Mouse (Mus musculus) MEL (cell line): ENCODE data around the gene Ammecr1. TPM values are rescaled to one million over a fixed set of nuclear protein-coding genes. Genes with fewer than 3 reads are reported as not detected.

Experiments
- DNase-seq: peaks from one replicate; pipeline ENCODE4 v3.0.0; 2011; ENCODE audit warnings: low read depth, low spot score
- H3K27ac ChIP-seq: 2 replicates; pipeline ENCODE4 v1.5.1; 2012; ENCODE audit warnings: low read depth, mild to moderate bottlenecking, control low read depth, low read length, moderate library complexity; ENCODE audit not compliant: control insufficient read depth
- H3K27me3 ChIP-seq, 2 experiments: fragments of 150-350 bp in 1 of 2; sonication (generic) in 1 of 2; 2 replicates each; pipeline ENCODE4 v1.6.1; 2012; ENCODE audit warnings: low read length in 2 of 2, mild to moderate bottlenecking in 2 of 2, improper control_type of control experiment in 1 of 2, moderate library complexity in 1 of 2; ENCODE audit not compliant: insufficient read depth in 2 of 2, control insufficient read depth in 1 of 2
- H3K36me3 ChIP-seq, 2 experiments: 2 replicates each; pipeline ENCODE4 v1.6.1; 2012 to 2014; ENCODE audit warnings: low read length in 2 of 2, improper control_type of control experiment in 1 of 2, inconsistent platforms in 1 of 2, mild to moderate bottlenecking in 1 of 2; ENCODE audit not compliant: insufficient read depth in 2 of 2, control insufficient read depth in 1 of 2
- H3K4me1 ChIP-seq, 2 experiments: fragments of 150-350 bp in 1 of 2; sonication (generic) in 1 of 2; 2 replicates each; pipeline ENCODE4 v1.6.1; 2012; ENCODE audit warnings: low read length in 2 of 2, improper control_type of control experiment in 1 of 2, mild to moderate bottlenecking in 1 of 2; ENCODE audit not compliant: insufficient read depth in 2 of 2, control insufficient read depth in 1 of 2
- H3K4me3 ChIP-seq, 2 experiments: fragments of 150-350 bp in 1 of 2; sonication (generic) in 1 of 2; 2 replicates each; pipeline ENCODE4 v1.5.1; 2012; ENCODE audit warnings: low read depth in 2 of 2, low read length in 2 of 2, mild to moderate bottlenecking in 2 of 2, moderate library complexity in 2 of 2, control low read depth in 1 of 2, improper control_type of control experiment in 1 of 2; ENCODE audit not compliant: control insufficient read depth in 1 of 2, insufficient read depth in 1 of 2
- H3K79me2 ChIP-seq: 2 replicates; pipeline ENCODE4 v1.6.1; 2012; ENCODE audit warnings: mild to moderate bottlenecking, low read length, moderate library complexity; ENCODE audit not compliant: control insufficient read depth, poor library complexity, insufficient read depth
- H3K9ac ChIP-seq: 2 replicates; pipeline ENCODE4 v1.6.1; 2012; ENCODE audit warnings: low read depth, mild to moderate bottlenecking, control low read depth, low read length, moderate library complexity; ENCODE audit not compliant: control insufficient read depth, poor library complexity, severe bottlenecking
- H3K9me3 ChIP-seq: fragments of 150-350 bp; sonication (generic); replicated peaks from 2 replicates; pipeline ENCODE4 v1.6.1; 2012; ENCODE audit warnings: mild to moderate bottlenecking, low read length, improper control_type of control experiment, moderate library complexity; ENCODE audit not compliant: insufficient read depth
- BHLHE40 ChIP-seq: IDR thresholded peaks from 2 replicates; pipeline ENCODE4 v1.6.1; 2012; ENCODE audit warnings: low read depth, mild to moderate bottlenecking, inconsistent platforms, low read length, improper control_type of control experiment, borderline replicate concordance
- ELF1 ChIP-seq: IDR thresholded peaks from 2 replicates; pipeline ENCODE4 v1.6.1; 2014; ENCODE audit warnings: low read depth, mild to moderate bottlenecking, inconsistent platforms, low read length, improper control_type of control experiment, moderate library complexity
- EP300 ChIP-seq, 2 experiments: IDR thresholded peaks; 2 replicates each; pipeline ENCODE4 v1.6.1; 2011; ENCODE audit warnings: improper control_type of control experiment in 2 of 2, low read length in 2 of 2, low read depth in 1 of 2, mild to moderate bottlenecking in 1 of 2
- ETS1 ChIP-seq: IDR thresholded peaks from 2 replicates; pipeline ENCODE4 v1.6.1; 2012; ENCODE audit warnings: low read depth, mild to moderate bottlenecking, inconsistent platforms, low read length, improper control_type of control experiment, moderate library complexity
- GABPA ChIP-seq: IDR thresholded peaks from 2 replicates; pipeline ENCODE4 v1.6.1; 2012; ENCODE audit warnings: low read depth, mild to moderate bottlenecking, inconsistent platforms, low read length, improper control_type of control experiment, moderate library complexity
- GATA1 ChIP-seq: IDR thresholded peaks from 2 replicates; pipeline ENCODE4 v1.6.1; 2011; ENCODE audit warnings: low read depth, low read length, improper control_type of control experiment
- HCFC1 ChIP-seq: IDR thresholded peaks from 2 replicates; pipeline ENCODE4 v1.6.1; 2012; ENCODE audit warnings: low read depth, mild to moderate bottlenecking, inconsistent platforms, low read length, improper control_type of control experiment, moderate library complexity
- MXI1 ChIP-seq: IDR thresholded peaks from 2 replicates; pipeline ENCODE4 v1.6.1; 2011; ENCODE audit warnings: mild to moderate bottlenecking, low read depth, low read length, improper control_type of control experiment
- MYC ChIP-seq: IDR thresholded peaks from 2 replicates; pipeline ENCODE4 v1.6.1; 2011; ENCODE audit warnings: low read depth, mild to moderate bottlenecking, low read length, improper control_type of control experiment, moderate library complexity
- NELFE ChIP-seq: IDR thresholded peaks from 2 replicates; pipeline ENCODE4 v1.6.1; 2011; ENCODE audit warnings: low read depth, low read length, improper control_type of control experiment
- RAD21 ChIP-seq: IDR thresholded peaks from 2 replicates; pipeline ENCODE4 v1.6.1; 2011; ENCODE audit warnings: mild to moderate bottlenecking, low read depth, low read length, improper control_type of control experiment
- SIN3A ChIP-seq: IDR thresholded peaks from 2 replicates; pipeline ENCODE4 v1.6.1; 2012; ENCODE audit warnings: low read length, improper control_type of control experiment, inconsistent platforms
- SMC3 ChIP-seq: IDR thresholded peaks from 2 replicates; pipeline ENCODE4 v1.6.1; 2011; ENCODE audit warnings: low read depth, low read length, improper control_type of control experiment
- TAL1 ChIP-seq: IDR thresholded peaks from 2 replicates; pipeline ENCODE4 v1.6.1; 2012; ENCODE audit warnings: mild to moderate bottlenecking, inconsistent platforms, low read length, moderate library complexity, mixed read lengths
- TCF12 ChIP-seq: IDR thresholded peaks from 2 replicates; pipeline ENCODE4 v1.6.1; 2014; ENCODE audit warnings: low read depth, mild to moderate bottlenecking, inconsistent platforms, low read length, improper control_type of control experiment, moderate library complexity
- ZC3H11A ChIP-seq: IDR thresholded peaks from 2 replicates; pipeline ENCODE4 v1.6.1; 2012; ENCODE audit warnings: low read depth, mild to moderate bottlenecking, inconsistent platforms, low read length, improper control_type of control experiment
- ZKSCAN1 ChIP-seq: IDR thresholded peaks from 2 replicates; pipeline ENCODE4 v1.6.1; 2012; ENCODE audit warnings: low read depth, mild to moderate bottlenecking, inconsistent platforms, low read length, improper control_type of control experiment, moderate library complexity
- ZNF384 ChIP-seq: IDR thresholded peaks from 2 replicates; pipeline ENCODE4 v1.6.1; 2012; ENCODE audit warnings: low read depth, mild to moderate bottlenecking, inconsistent platforms, low read length, improper control_type of control experiment
- polyA plus RNA-seq, 2 experiments: library from polyadenylated mRNA; stranded (reverse) in 1 of 2; unstranded in 1 of 2; fragments of >175 nt in 1 of 2; fragments of >200 nt in 1 of 2; gene quantifications; 2 replicates each; pipeline versions ENCODE4 v1.2.1 to v1.2.4; 2012; ENCODE audit warnings: low replicate concordance in 2 of 2, low read depth in 1 of 2; ENCODE audit not compliant: insufficient read length in 2 of 2, insufficient read depth in 1 of 2, missing spikeins in 1 of 2
- total RNA-seq: library from RNA; depleted of rRNA; stranded (reverse); fragments of 300-350 nt; gene quantifications from 2 replicates; pipeline ENCODE4 v1.2.3, GENCODE M21; 2012

The Ammecr1 gene
- total and polyA plus RNA-seq, 3 experiments, result 15.1 to 62.1 (median 23.6) TPM

DNA sequence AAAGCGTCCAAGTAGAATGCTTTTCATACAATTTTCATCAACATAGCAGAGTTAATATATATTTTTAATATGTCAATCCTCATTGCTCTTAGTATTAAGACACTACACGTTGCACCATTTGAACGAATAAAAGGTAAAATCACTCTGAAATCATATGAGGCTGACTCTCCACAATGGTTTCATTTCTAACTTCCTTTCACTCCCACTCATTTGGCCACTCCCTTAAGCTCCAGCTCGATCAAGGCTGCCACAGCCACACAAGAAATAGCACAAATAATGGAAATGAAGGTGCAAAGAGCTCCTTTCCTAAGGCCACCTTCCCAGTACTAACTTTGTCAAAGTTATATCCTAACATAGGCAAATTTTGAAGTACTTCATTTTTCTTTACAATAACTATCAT is 38.1 kb downstream of the Ammecr1 start:
- no peak overlapping the region for H3K9ac ChIP-seq
- no peaks in the 10 kb centered on the region for H3K27me3 ChIP-seq
- peaks cover 4 to 7% of the 10 kb centered on the region in 2 experiments; a peak in 3 of 4 replicates for H3K4me1 ChIP-seq
- H3K36me3 ChIP-seq, result peaks cover 0 to 22% of the 10 kb centered on the region in 2 experiments; a peak in 2 of 4 replicates
- H3K27ac ChIP-seq, result no peak overlapping the region
- no peak for DNase-seq
- H3K4me3 ChIP-seq, result no peak overlapping the region
- no peak for TF ChIP-seq RAD21
- no peak for TF ChIP-seq MYC
- TF ChIP-seq HCFC1, result no peak
- TF ChIP-seq ZC3H11A, result no peak
- no peak for TF ChIP-seq ZKSCAN1
- TF ChIP-seq GABPA, result no peak
- no peak for TF ChIP-seq SMC3
- no peak for TF ChIP-seq ELF1
- TF ChIP-seq NELFE, result no peak
- no peaks in the 10 kb centered on the region for H3K9me3 ChIP-seq
- peaks cover 11% of the 10 kb centered on the region; the same call in 1 of the 2 replicates for H3K79me2 ChIP-seq

DNA sequence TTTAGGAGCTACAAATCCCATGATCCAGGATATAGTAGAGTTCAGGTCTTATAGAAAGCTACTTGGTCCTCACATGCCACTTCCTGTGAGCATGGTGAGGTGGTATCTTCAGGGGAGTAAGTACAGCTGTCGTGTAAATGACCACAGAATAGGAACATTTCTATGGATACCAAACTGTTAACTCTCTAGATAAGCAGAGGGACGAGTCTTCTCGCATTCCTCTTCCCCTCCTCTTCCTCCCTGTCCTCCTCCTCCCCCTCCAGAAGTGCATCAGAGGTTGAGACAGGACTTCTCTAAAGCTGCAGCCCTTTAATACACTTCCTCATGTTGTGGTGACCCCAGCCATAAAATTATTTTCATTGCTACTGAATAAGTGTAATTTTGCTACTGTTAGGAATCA is 49.1 kb downstream of the Ammecr1 start:
- peak overlapping the region in 1 of 2 experiments; percentile 27; a peak in 1 of 4 replicates for H3K4me3 ChIP-seq

DNA sequence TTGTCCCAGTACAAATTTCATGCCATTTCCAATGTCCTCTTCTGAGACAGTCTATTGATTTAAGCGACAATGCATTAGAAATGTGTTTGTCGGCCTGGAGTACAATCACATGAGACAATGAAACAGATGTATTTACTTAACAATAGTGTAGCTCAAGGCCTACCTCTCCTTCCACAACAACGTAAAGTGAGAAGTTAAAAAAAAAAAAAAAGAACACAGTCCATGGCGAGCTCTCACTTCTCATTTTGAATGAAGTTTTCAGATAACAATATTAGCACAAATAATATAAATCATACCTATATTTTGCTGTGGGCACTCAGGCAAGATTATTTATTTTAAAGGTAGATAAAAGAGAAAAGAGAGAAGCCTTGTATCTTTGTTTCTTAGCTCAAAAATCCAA is 49.8 kb downstream of the Ammecr1 start:
- TF ChIP-seq GABPA (no peak), TCF12 (no peak), ZNF384 (peak; percentile 92), EP300 (IDR thresholded peaks at IDR 0.05; ENCODE audit: low read depth in 1 of 2, low read length in 2 of 2) (no peak)

More for the DNA sequence above, 49.1 kb downstream of the Ammecr1 start:
- H3K4me1 ChIP-seq, result peaks cover 14 to 15% of the 10 kb centered on the region in 2 experiments
- H3K9me3 ChIP-seq, result no peaks in the 10 kb centered on the region
- H3K79me2 ChIP-seq, result peaks cover 3% of the 10 kb centered on the region; the same call in 1 of the 2 replicates
- no peak overlapping the region for H3K9ac ChIP-seq
- no peaks in the 10 kb centered on the region for H3K27me3 ChIP-seq
- peak overlapping the region; percentile 3; the same call in 1 of the 2 replicates for H3K27ac ChIP-seq
- peak; percentile 74 for DNase-seq
- H3K36me3 ChIP-seq, result peaks cover 3 to 41% of the 10 kb centered on the region in 2 experiments; a peak in 3 of 4 replicates
- TF ChIP-seq GATA1, result peak; percentile 60
- peak; percentile 77 for TF ChIP-seq TAL1
- 0 out of 2 replicates have a peak, but pooled peaks have one; percentile 21 for TF ChIP-seq ETS1
- TF ChIP-seq EP300 (IDR thresholded peaks at IDR 0.05; ENCODE audit: low read depth in 1 of 2, low read length in 2 of 2), result peak; percentile 31 to 38; a peak in 2 of 4 replicates
- TF ChIP-seq MXI1, result peak; percentile 26; the same call in 1 of the 2 replicates
- no peak for TF ChIP-seq ZC3H11A
- no peak; the same call in 1 of the 2 replicates for TF ChIP-seq SIN3A
- TF ChIP-seq BHLHE40, result no peak
- no peak for TF ChIP-seq RAD21

More for the DNA sequence above, 49.8 kb downstream of the Ammecr1 start:
- Histone ChIP-seq H3K27me3 (no peaks in the 10 kb centered on the region), H3K4me1 (peaks cover 14 to 15% of the 10 kb centered on the region in 2 experiments), H3K36me3 (peaks cover 3 to 41% of the 10 kb centered on the region in 2 experiments; a peak in 3 of 4 replicates), H3K27ac (0 out of 2 replicates have a peak overlapping the region, but pooled peaks have one; percentile 4), H3K4me3 (peak overlapping the region in 1 of 2 experiments; percentile 27; a peak in 1 of 4 replicates), H3K9ac (no peak overlapping the region), H3K79me2 (peaks cover 3% of the 10 kb centered on the region; the same call in 1 of the 2 replicates), H3K9me3 (no peaks in the 10 kb centered on the region)
- peak; percentile 35 for DNase-seq
